Mouse (Mus musculus) ES-E14 (cell line): ENCODE results near the gene Ndfip2. TPM values are rescaled to one million over a fixed set of nuclear protein-coding genes. Genes with fewer than 3 reads are reported as not detected.

Experiments
- DNase-seq: peaks from one replicate; pipeline ENCODE4 v3.0.0-alpha.2; 2013; ENCODE audit warnings: low read depth, low spot score
- H3K27ac ChIP-seq: 2 replicates; pipeline ENCODE4 v1.5.1; 2012; ENCODE audit warnings: low read depth, mild to moderate bottlenecking, low read length, moderate library complexity, mixed read lengths; ENCODE audit not compliant: poor library complexity, insufficient read depth, severe bottlenecking
- H3K36me3 ChIP-seq: 2 replicates; pipeline ENCODE4 v1.6.1; 2012; ENCODE audit warnings: mild to moderate bottlenecking, low read length, moderate library complexity, mixed read lengths; ENCODE audit not compliant: control insufficient read depth, poor library complexity, insufficient read depth, severe bottlenecking
- H3K4me1 ChIP-seq, 2 experiments: fragments of 150-350 bp in 1 of 2; sonication (generic) in 1 of 2; 2 replicates each; pipeline ENCODE4 v1.6.1; 2012; ENCODE audit warnings: low read length in 2 of 2, mild to moderate bottlenecking in 1 of 2, mixed read lengths in 1 of 2; ENCODE audit not compliant: control insufficient read depth in 2 of 2, insufficient read depth in 2 of 2, poor library complexity in 1 of 2
- H3K4me3 ChIP-seq, 2 experiments: fragments of 150-350 bp in 1 of 2; sonication (generic) in 1 of 2; 2 replicates each; pipeline ENCODE4 v1.5.1; 2012; ENCODE audit warnings: low read length in 2 of 2, low read depth in 1 of 2, mild to moderate bottlenecking in 1 of 2, mixed read lengths in 1 of 2; ENCODE audit not compliant: insufficient read depth in 1 of 2, poor library complexity in 1 of 2, severe bottlenecking in 1 of 2
- H3K9ac ChIP-seq: 2 replicates; pipeline ENCODE4 v1.6.1; 2012; ENCODE audit warnings: low read depth, mild to moderate bottlenecking, low read length, mixed read lengths; ENCODE audit not compliant: poor library complexity, insufficient read depth, severe bottlenecking
- H3K9me3 ChIP-seq: fragments of 150-350 bp; sonication (generic); 2 replicates; pipeline ENCODE4 v1.6.1; 2012; ENCODE audit warnings: low read depth, mild to moderate bottlenecking, low read length; ENCODE audit not compliant: control insufficient read depth, insufficient read depth
- CHD2 ChIP-seq: IDR thresholded peaks from 2 replicates; pipeline ENCODE4 v1.6.1; 2014; ENCODE audit warnings: mild to moderate bottlenecking, low read depth, low read length, inconsistent platforms
- HCFC1 ChIP-seq: IDR thresholded peaks from 2 replicates; pipeline ENCODE4 v1.6.1; 2012; ENCODE audit warnings: low read length, inconsistent platforms, borderline replicate concordance; ENCODE audit not compliant: insufficient read depth
- MAFK ChIP-seq: IDR thresholded peaks from 2 replicates; pipeline ENCODE4 v1.6.1; 2014; ENCODE audit warnings: mild to moderate bottlenecking, low read depth, low read length, inconsistent platforms; ENCODE audit not compliant: insufficient read depth
- ZC3H11A ChIP-seq: IDR thresholded peaks from 2 replicates; pipeline ENCODE4 v1.6.1; 2012; ENCODE audit warnings: low read depth, mild to moderate bottlenecking, inconsistent platforms, low read length, borderline replicate concordance
- ZNF384 ChIP-seq: IDR thresholded peaks from 2 replicates; pipeline ENCODE4 v1.6.1; 2012; ENCODE audit warnings: low read depth, low read length, inconsistent platforms
- in situ Hi-C, 2 experiments: fragments of 600-800 bp; cut with MboI; formaldehyde crosslinking; loops; one replicate each; pipeline ENCODE4 v1.15.1; 2025; ENCODE audit warnings: low sequenced_read_pairs in 2 of 2, inconsistent platforms in 1 of 2; ENCODE audit not compliant: unreplicated experiment in 2 of 2
- total RNA-seq: library from RNA; depleted of rRNA; stranded (reverse); fragments of 300-350 nt; gene quantifications from 2 replicates; pipeline ENCODE4 v1.2.3, GENCODE M21; 2012; rRNA removed

Ndfip2 gene
- total RNA-seq, 1 experiment, result 29.0 TPM

GRCm38 (mm10) chr14:105354121-105354520 lies 95.7 kb downstream of the Ndfip2 start:
- Histone ChIP-seq H3K4me3 (no peak overlapping the region), H3K4me1 (no peaks in the 10 kb centered on the region), H3K9ac (no peak overlapping the region), H3K36me3 (no peaks in the 10 kb centered on the region), H3K9me3 (no peaks in the 10 kb centered on the region), H3K27ac (no peak overlapping the region)
- TF ChIP-seq CHD2 (no peak), ZC3H11A (no peak), HCFC1 (no peak), MAFK (no peak), ZNF384 (no peak)
- in situ Hi-C loops, result no loop called here
- DNase-seq, result no peak

Other genes with a start within 250 kb of the Ndfip2 start
- 43.6 and 62.8 TPM in 2 replicates for gene Rbm26, start 81.2 kb upstream of the Ndfip2 start, total RNA-seq